Mouse (Mus musculus): Measurements from ENCODE around the gene Rnf222. TPM values are rescaled to one million over a fixed set of nuclear protein-coding genes. Genes with fewer than 3 reads are reported as not detected.

Gene Rnf222
- not detected in 2 replicates for polyA plus RNA-seq (2021; fragmentation: Nextera tagmentation)
- long read RNA-seq, experiment 1: 0 reads
- long read RNA-seq, experiment 2: 0 reads

DNA sequence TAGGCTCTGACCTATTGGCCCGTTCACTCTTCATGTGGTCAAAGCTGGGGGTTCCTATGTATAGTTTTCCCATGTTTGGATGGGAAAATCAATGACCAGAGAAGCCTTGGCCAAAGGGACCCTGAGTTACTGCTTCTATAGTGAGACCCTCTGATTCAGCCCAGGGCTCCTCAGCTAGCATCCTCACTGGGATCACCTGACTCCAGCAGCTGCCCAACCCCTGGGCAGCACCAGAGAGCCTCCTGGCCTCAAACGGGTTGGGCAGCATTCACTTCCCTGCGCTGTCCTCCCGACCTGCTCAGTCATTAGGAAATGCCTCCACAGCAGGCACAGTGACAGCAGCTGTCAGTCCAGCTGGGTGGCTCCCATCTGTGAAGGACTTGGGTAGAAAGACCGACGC, at the start of gene Rnf222:
TSS of gene Rnf222 (plus strand) at position 301 of the 400 bp plus-strand sequence.

DNA sequence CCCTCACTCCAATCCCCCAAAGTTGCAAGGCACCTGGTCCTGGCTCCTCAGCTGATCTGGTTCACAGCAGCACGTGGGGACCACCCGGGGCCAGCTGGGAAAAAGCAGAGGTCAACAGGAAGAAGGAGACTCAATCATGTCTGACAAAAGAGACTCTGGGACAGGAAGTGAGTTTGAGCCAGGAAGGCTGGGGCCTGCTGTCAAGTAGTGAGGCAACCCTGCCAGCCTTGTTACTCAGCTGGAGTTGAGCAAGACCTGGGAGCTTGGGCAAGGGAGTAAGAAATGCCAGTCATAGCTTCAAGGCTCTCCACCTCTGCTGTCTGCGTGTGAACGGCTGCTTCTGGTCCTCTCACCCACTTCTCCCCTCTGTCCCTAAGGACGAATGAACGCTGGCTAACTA, 16.6 kb upstream of the Rnf222 start, which contains the start of gene Ndel1:
TSS of gene Ndel1 (minus strand) at position 111 of the 400 bp plus-strand sequence.

DNA sequence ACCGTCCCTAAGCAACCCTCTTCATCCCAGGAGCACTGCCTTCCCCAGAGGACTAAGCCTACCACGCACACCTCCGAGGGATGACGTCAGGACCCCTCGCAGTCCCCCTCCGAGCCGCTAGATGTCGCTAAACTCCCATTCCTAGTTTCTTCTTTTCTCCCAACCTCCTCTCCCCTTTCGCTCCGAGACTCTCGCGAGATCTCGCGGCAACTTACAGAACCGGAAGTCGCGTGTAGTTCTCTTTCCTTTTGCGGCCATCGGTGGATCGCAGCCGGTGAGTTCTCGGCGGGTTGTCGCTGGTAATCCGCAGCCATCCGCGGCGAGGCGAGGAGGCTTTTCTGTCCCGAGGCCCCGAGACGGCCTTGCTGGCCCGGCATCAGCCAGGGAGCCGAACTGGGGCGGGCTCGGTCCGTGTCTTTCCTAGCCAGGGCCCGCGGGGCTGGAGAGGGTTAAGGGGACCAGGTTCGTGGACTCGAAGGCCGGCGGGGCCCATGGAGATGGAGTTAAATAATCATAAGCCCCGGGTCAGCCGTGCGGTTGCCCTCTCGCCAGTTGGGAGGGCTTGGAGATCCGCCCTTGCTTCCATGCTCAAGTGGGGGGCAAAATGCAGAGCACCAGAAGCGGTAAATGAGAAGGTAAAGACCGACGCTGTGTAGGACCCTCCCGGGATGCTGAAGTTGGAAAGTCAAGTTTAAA, 13.1 kb downstream of the Rnf222 start, which contains the start of gene Rpl26:
TSS of gene Rpl26 (plus strand) at position 233 of the 696 bp plus-strand sequence.

DNA sequence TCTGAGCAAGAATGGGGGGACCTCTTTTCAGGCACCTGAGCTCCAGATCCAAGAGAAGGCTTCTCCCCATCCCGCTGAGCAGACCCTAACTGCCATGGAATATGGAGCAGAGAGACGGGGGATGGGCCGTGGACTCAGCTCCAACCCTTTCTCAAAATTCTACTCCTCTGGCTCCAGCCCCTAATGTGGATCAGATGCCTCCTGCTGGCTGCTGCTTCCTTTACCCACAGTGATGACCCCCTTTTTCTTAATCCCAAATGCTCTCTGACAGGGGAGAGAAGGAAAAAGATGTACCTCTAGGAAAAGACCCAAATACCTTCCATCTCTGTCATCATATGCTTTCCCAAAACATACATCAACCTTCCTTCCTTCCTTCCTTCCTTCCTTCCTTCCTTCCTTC, 38.6 kb downstream of the Rnf222 start, which contains the start of gene Odf4:
TSS of gene Odf4 (minus strand) at position 101 of the 400 bp plus-strand sequence.

Other genes starting within 250 kb of the Rnf222 start
- gene Myh10, start 197.0 kb upstream of the Rnf222 start, polyA plus RNA-seq (2021; fragmentation: Nextera tagmentation): 31.2 and 38.6 TPM in 2 replicates
- 89.7 and 92.9 TPM in 2 replicates for gene Ndel1, start 16.7 kb upstream of the Rnf222 start, polyA plus RNA-seq (2021; fragmentation: Nextera tagmentation)
- 3,549 and 3,569 TPM in 2 replicates for gene Rpl26, start 13.0 kb downstream of the Rnf222 start, polyA plus RNA-seq (2021; fragmentation: Nextera tagmentation)
- not detected in 2 replicates for gene Odf4, start 38.5 kb downstream of the Rnf222 start, polyA plus RNA-seq (2021; fragmentation: Nextera tagmentation)
- gene Arhgef15, start 68.9 kb downstream of the Rnf222 start, polyA plus RNA-seq (2021; fragmentation: Nextera tagmentation): 9.7 and 13.3 TPM in 2 replicates
- 2.4 and 3.7 TPM in 2 replicates for gene Slc25a35, start 79.6 kb downstream of the Rnf222 start, polyA plus RNA-seq (2021; fragmentation: Nextera tagmentation)
- 26.7 and 27.0 TPM in 2 replicates for gene Rangrf, start 86.6 kb downstream of the Rnf222 start, polyA plus RNA-seq (2021; fragmentation: Nextera tagmentation)
- 10.9 and 12.5 TPM in 2 replicates for gene Pfas, start 119.9 kb downstream of the Rnf222 start, polyA plus RNA-seq (2021; fragmentation: Nextera tagmentation)
- gene Ctc1, start 127.4 kb downstream of the Rnf222 start, polyA plus RNA-seq (2021; fragmentation: Nextera tagmentation): 14.9 and 16.4 TPM in 2 replicates
- 0.38 and 0.56 TPM in 2 replicates for gene Aurkb, start 157.1 kb downstream of the Rnf222 start, polyA plus RNA-seq (2021; fragmentation: Nextera tagmentation)
- gene Borcs6, start 171.2 kb downstream of the Rnf222 start, polyA plus RNA-seq (2021; fragmentation: Nextera tagmentation): 13.0 and 28.1 TPM in 2 replicates
- gene Tmem107, start 182.3 kb downstream of the Rnf222 start, polyA plus RNA-seq (2021; fragmentation: Nextera tagmentation): 35.2 and 37.9 TPM in 2 replicates
- 323 and 837 TPM in 2 replicates for gene Vamp2, start 199.9 kb downstream of the Rnf222 start, polyA plus RNA-seq (2021; fragmentation: Nextera tagmentation)
- gene Per1, start 206.7 kb downstream of the Rnf222 start, polyA plus RNA-seq (2021; fragmentation: Nextera tagmentation): 25.9 and 39.5 TPM in 2 replicates
- 0.43 and 1.3 TPM in 2 replicates for gene Hes7, start 231.9 kb downstream of the Rnf222 start, polyA plus RNA-seq (2021; fragmentation: Nextera tagmentation)
- gene 9130213A22Rik, start 234.0 kb downstream of the Rnf222 start, polyA plus RNA-seq (2021; fragmentation: Nextera tagmentation): 0.54 and 0.85 TPM in 2 replicates
- 4.5 and 4.8 TPM in 2 replicates for gene Aloxe3, start 237.3 kb downstream of the Rnf222 start, polyA plus RNA-seq (2021; fragmentation: Nextera tagmentation)